Mouse (Mus musculus) CD4-positive, CD25-positive, alpha-beta regulatory T cell (primary cell): ENCODE measurements around the gene Ralgapb. TPM values are rescaled to one million over a fixed set of nuclear protein-coding genes. Genes with fewer than 3 reads are reported as not detected.

Source experiments
- polyA plus RNA-seq: library from polyadenylated mRNA; unstranded; fragments of 100-300 nt; shearing (Covaris generic); gene quantifications from one replicate; pipeline ENCODE4 v1.2.1, GENCODE M21; 2017

The Ralgapb gene
- polyA plus RNA-seq = 40.3 TPM

DNA sequence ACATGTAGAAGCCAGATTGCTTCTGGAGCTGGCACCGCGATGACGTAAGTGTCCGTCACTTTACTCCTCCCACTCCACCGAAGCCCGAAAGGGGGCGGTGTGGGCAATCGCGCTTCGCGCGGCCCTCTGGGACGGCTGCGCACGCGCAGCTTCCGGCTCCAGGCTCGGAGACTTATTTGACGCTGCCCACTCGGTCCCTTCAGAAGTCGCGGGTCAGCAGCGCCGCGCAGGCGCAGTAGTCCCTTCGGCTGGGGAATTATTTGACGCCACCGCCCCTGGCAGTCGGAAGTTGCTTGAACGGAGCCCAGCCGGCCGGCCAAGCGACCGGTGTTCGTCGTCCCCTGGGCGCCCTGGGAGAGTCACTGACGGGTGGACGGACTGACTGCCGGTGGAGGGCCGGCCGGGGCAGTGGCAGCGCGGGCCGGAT is at the start of gene Ralgapb:
Ralgapb (plus strand) TSS at position 254 of the 427 bp plus-strand sequence.

GRCm38 (mm10) chr2:158375443-158376122 is 34.1 kb upstream of the Ralgapb start, which contains the start of gene Snhg11:
TSS of gene Snhg11 (plus strand) at chr2:158375638.

GRCm38 (mm10) chr2:158501836-158502812 is 92.5 kb downstream of the Ralgapb start, which contains the start of gene Adig:
TSS of gene Adig (plus strand) at chr2:158502612.

GRCm38 (mm10) chr2:158512528-158512927 is 102.9 kb downstream of the Ralgapb start, which contains the start of gene Arhgap40:
TSS of gene Arhgap40 (plus strand) at chr2:158512796.

Other genes starting within 250 kb of the Ralgapb start
- not detected for gene D630003M21Rik, start 180.6 kb upstream of the Ralgapb start, polyA plus RNA-seq
- gene Bpi, start 151.8 kb upstream of the Ralgapb start, polyA plus RNA-seq = not detected
- gene Lbp, start 103.4 kb upstream of the Ralgapb start, polyA plus RNA-seq = 1.1 TPM
- not detected for gene Snhg11, start 34.2 kb upstream of the Ralgapb start, polyA plus RNA-seq
- gene Adig, start 92.8 kb downstream of the Ralgapb start, polyA plus RNA-seq = not detected
- not detected for gene Arhgap40, start 102.9 kb downstream of the Ralgapb start, polyA plus RNA-seq
- not detected for gene Slc32a1, start 200.9 kb downstream of the Ralgapb start, polyA plus RNA-seq
- 47.9 TPM for gene Actr5, start 215.0 kb downstream of the Ralgapb start, polyA plus RNA-seq